Mouse (Mus musculus) thymus, postnatal 4 days (tissue): Measurements from ENCODE around the gene Pus7l.

Experiments used
- DNase-seq: peaks from one replicate; pipeline ENCODE4 v3.0.0; 2021

Pus7l gene

DNA sequence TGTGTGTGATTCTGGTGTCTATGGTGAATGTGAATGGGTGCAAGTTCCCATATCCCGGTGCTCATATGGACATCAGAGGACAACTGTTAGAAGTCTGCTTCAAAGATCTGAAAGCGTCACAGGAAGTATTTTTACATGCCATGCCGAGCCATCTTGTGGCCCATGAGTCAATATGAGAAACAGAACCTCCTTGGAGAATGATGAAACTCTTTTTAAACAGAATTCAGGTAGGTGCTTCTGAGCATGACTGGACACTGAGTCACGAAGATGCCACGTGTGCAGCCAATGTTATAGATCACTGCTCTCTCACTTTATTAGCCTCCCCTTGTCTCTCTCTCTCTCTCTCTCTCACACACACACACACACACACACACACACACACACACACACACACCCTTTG, 67.4 kb downstream of the Pus7l start:
- no peak for DNase-seq
